Mouse (Mus musculus) testis, adult 2 months (tissue): ENCODE measurements around the gene Tulp2. TPM values are rescaled to one million over a fixed set of nuclear protein-coding genes. Genes with fewer than 3 reads are reported as not detected.

Experiments used
- H3K27ac ChIP-seq: fragments of 200-500 bp; 2 replicates; pipeline ENCODE4 v1.5.1; 2012; ENCODE audit warnings: low read depth, low read length; ENCODE audit not compliant: control insufficient read depth, insufficient read depth
- H3K27me3 ChIP-seq: fragments of 200-500 bp; 2 replicates; pipeline ENCODE4 v1.6.1; 2012; ENCODE audit warnings: mild to moderate bottlenecking, low read length, moderate library complexity; ENCODE audit not compliant: control insufficient read depth, insufficient read depth
- H3K36me3 ChIP-seq: fragments of 200-500 bp; 2 replicates; pipeline ENCODE4 v1.6.1; 2012; ENCODE audit warnings: mild to moderate bottlenecking, low read length; ENCODE audit not compliant: control insufficient read depth, insufficient read depth
- H3K4me1 ChIP-seq: fragments of 200-500 bp; 2 replicates; pipeline ENCODE4 v1.6.1; 2012; ENCODE audit warnings: low read length; ENCODE audit not compliant: control insufficient read depth, insufficient read depth
- H3K4me3 ChIP-seq: fragments of 200-500 bp; 2 replicates; pipeline ENCODE4 v1.5.1; 2012; ENCODE audit warnings: low read depth, mild to moderate bottlenecking, low read length, moderate library complexity, mixed read lengths; ENCODE audit not compliant: control insufficient read depth
- CTCF ChIP-seq: fragments of 200-500 bp; IDR thresholded peaks from 2 replicates; pipeline ENCODE4 v1.5.1; 2012; ENCODE audit warnings: low read depth, mild to moderate bottlenecking, inconsistent platforms, low read length, moderate library complexity; ENCODE audit not compliant: control insufficient read depth, insufficient read depth, insufficient replicate concordance
- POLR2A ChIP-seq: fragments of 200-500 bp; IDR thresholded peaks from 2 replicates; pipeline ENCODE4 v1.6.1; 2012; ENCODE audit warnings: low read depth, mild to moderate bottlenecking, inconsistent platforms, low read length, moderate library complexity; ENCODE audit not compliant: control insufficient read depth
- polyA plus RNA-seq: library from polyadenylated mRNA; depleted of rRNA; stranded (reverse); fragments of >200 nt; gene quantifications from 2 replicates; pipeline ENCODE4 v1.2.3, GENCODE M21; 2012

Tulp2 gene
- polyA plus RNA-seq, 1 experiment, result 879 TPM

DNA sequence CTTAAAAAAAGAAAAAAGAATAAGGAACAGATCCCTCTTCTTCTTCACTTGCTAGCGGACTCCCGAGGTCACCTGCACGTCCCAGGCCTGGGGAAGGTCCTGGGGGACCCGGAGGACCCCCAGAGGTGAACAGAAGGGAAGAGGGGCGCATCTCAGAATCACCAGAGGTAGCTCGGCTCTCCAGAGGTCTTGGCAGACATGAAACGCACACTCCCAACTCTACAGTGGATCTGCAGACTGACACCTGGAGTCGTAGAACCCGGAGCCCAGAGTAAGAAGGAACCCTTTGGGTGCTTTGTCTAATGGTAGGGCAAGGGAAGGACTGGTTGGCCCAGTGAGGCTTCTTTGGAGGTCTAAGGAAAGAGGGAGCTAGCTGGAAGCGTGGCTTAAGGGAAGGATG lies 55.9 kb downstream of the Tulp2 start:
- H3K27me3 ChIP-seq, result no peaks in the 10 kb centered on the region
- peaks cover 3% of the 10 kb centered on the region for H3K4me1 ChIP-seq
- no peak overlapping the region for H3K27ac ChIP-seq
- no peak overlapping the region for H3K4me3 ChIP-seq
- TF ChIP-seq CTCF (no peak), POLR2A (no peak)
- H3K36me3 ChIP-seq, result no peaks in the 10 kb centered on the region

DNA sequence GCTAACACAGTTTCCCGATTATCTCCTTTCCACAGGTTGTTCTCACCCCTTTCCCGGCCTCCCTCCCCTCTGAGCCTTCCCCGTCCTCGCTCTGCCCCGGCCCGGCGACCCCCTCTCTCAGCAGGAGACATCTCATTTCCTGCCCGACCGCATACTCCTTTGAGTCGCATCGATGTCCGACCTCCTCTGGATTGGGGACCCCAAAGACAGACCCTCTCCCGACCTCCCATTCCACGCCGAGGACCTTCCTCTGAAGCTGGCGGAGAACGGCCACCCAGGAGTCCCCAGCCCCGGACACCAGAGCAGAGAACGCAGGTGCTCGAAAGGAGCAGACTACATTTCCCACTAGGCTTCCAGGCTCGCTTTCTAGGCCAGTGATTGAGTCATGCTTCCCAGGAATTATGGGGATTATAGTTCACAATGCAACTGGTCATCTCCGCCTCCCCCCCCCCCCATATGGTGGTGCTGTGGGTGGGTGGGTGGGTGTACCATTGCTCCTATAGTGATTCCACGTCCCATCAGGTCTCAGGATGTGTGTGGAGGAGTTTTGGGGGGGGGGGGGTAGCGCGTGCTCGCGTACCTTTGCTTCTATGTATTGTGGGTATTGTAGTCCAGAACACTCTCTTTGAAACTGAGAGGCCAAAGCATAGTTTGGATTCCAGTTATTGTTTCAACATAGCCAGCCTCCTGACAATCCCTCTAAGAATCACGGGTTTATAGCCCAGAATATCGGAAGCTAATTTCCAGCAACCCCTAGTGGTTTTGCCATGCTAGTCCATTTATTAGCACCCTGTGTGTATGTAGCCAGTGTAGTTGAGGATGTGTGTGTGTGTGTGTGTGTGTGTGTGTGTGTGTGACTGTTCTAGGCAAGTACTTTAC lies 56.7 kb downstream of the Tulp2 start:
- no peaks in the 10 kb centered on the region for H3K27me3 ChIP-seq
- no peaks in the 10 kb centered on the region for H3K36me3 ChIP-seq
- H3K4me1 ChIP-seq, result peaks cover 3% of the 10 kb centered on the region
- H3K4me3 ChIP-seq, result no peak overlapping the region
- TF ChIP-seq CTCF (no peak), POLR2A (no peak)
- no peak overlapping the region for H3K27ac ChIP-seq

DNA sequence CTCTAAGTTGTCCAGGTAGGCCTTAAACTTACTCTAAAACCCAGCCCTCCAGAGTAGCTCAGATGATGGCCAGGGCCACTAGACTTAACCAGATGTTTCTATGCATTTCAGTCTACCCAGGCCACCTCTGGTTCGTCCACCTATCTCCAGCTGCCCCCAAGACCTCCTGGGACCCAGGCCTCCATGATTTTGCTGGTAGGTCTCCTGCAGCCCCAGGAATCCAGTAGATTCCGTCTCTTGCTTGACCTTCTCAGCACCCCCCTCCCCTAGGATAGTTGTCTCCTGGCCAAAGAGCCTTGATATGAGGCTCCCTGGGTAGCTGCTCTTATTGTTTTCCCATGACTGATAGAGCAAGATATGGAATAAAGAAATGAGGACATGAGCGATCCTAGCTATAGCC lies 57.4 kb downstream of the Tulp2 start:
- H3K27ac ChIP-seq, result no peak overlapping the region
- no peaks in the 10 kb centered on the region for H3K27me3 ChIP-seq
- H3K36me3 ChIP-seq, result no peaks in the 10 kb centered on the region
- H3K4me3 ChIP-seq, result no peak overlapping the region
- peaks cover 3% of the 10 kb centered on the region for H3K4me1 ChIP-seq
- no peak for TF ChIP-seq CTCF
- TF ChIP-seq POLR2A, result no peak

DNA sequence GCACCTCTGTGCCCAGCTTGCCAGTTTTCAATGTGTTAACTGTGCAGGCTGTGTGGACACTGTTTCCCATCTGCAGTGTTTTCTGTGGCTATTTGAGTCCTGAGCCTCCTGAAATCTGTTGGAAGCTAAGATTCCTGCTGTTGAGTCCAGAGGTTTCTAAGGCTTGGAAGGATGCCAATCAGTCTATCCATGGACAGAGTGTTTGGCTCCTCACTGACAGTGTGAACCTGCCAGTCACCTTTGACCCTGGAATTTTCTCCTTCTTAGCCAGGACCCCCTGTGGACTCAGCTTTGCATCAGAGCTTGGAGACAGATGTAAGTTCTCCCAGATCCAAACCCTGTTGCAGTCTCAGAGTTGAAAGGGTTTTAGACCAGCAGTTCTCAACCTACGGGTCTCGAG lies 58.5 kb downstream of the Tulp2 start:
- H3K4me3 ChIP-seq, result no peak overlapping the region
- no peak overlapping the region for H3K27ac ChIP-seq
- no peaks in the 10 kb centered on the region for H3K36me3 ChIP-seq
- no peaks in the 10 kb centered on the region for H3K27me3 ChIP-seq
- no peak for TF ChIP-seq CTCF
- TF ChIP-seq POLR2A, result no peak
- H3K4me1 ChIP-seq, result peaks cover 3% of the 10 kb centered on the region

DNA sequence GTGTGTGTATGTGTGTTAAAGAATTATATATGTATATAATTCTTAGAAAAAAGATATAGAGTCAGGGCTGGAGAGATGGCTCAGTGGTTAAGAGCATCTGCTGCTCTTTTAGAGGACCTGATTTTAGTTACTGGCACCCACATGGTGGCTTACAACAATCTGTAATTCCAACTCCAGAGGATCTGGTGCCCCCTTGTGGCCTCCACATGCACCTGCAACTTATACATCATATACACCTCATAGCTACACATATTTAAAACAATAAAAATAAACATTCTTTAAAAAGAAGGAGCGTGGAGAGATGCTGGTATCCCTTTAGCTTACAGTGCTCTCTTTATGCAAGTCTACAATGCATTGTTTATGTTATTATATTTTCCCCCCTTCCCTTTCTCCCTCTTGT lies 62.8 kb downstream of the Tulp2 start:
- no peak for TF ChIP-seq POLR2A
- TF ChIP-seq CTCF, result no peak
- no peak overlapping the region for H3K27ac ChIP-seq
- H3K4me3 ChIP-seq, result no peak overlapping the region

DNA sequence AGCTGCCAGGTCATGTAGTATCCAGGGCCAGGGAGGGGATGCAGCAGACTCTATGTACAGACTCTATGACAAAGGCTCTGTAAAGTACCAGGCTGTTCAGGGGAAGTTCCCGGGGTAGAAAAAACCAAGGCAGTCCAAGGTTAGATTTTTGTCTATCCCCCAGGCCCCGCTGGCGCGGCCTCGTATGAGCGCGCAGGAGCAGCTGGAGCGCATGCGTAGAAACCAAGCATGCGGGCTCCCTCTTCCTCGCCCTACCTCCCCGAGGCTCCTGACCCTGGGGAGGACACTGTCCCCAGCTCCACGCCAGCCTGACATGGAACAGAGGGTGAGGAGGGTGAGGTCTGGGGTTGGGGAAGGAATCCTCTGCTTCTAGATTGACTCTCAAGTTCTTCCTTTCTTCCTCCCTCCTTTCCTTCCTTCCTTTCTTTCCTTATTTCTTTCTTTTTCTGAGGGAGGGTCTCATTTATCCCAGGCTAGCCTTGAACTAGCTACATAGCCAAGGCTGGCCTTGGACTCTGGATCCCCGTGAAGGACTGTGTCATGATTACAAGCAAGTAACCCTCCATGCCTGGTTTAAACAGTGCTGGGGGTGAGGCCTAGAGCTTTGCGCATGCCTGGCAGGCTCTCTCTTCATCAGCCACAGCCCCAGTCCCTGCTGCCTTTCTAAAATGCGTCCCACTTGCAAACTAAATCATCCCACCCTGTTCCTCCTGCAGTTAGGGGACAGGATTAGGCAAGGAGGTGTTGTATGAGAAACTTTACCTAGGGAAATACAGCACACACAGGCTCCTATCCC lies 68.2 kb downstream of the Tulp2 start:
- no peaks in the 10 kb centered on the region for H3K27me3 ChIP-seq
- H3K36me3 ChIP-seq, result no peaks in the 10 kb centered on the region
- no peak overlapping the region for H3K4me3 ChIP-seq
- no peak overlapping the region for H3K27ac ChIP-seq
- H3K4me1 ChIP-seq, result no peaks in the 10 kb centered on the region
- TF ChIP-seq POLR2A, result no peak
- no peak for TF ChIP-seq CTCF

More for the DNA sequence above, 62.8 kb downstream of the Tulp2 start:
- no peaks in the 10 kb centered on the region for H3K36me3 ChIP-seq
- H3K27me3 ChIP-seq, result no peaks in the 10 kb centered on the region
- H3K4me1 ChIP-seq, result peaks cover 3% of the 10 kb centered on the region

DNA sequence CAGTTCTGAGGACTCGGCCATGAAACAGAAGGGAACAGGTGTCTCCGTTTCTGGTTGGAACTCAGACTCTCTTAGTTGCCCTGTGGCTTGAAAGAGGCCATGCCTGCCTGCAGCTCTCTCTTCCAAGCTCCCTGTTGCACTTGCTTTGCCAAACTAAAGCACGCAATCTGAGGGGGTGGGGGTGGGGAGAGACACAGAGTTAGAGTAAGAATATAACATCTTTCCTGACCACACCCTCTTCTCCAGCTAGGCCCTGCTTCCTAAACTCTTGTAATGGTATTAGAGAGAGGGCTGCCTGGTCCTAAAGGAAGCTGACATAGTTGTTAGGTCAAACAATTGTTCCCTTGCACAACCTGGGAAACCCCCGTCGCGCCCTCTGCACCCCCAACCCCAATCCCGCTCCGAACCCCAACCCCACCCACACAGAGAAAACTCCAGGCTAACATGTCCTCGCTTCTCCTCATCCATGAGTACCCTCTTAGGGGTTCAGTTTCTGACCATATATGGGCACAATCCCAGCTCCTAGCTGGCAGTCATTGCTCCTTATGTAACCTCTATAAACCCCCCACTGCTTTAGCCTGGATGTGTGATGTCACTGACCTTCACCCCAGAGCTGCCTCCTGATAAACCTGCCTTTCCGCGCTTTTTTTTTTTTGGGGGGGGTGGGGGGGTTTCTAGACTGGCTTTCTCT lies 69.3 kb downstream of the Tulp2 start:
- Histone ChIP-seq H3K36me3 (no peaks in the 10 kb centered on the region), H3K27ac (no peak overlapping the region), H3K27me3 (no peaks in the 10 kb centered on the region), H3K4me1 (no peaks in the 10 kb centered on the region), H3K4me3 (no peak overlapping the region)
- TF ChIP-seq CTCF (no peak), POLR2A (no peak)
